Mouse (Mus musculus) forebrain, embryonic 13.5 days (tissue): ENCODE data around the gene Syne4. TPM values are rescaled to one million over a fixed set of nuclear protein-coding genes. Genes with fewer than 3 reads are reported as not detected.
A peak's percentile ranks its signal among the peaks of the same experiment; 100 is the strongest.

ENCODE experiments used
- ATAC-seq: fragments of 200-750 bp; cut with Nextera tagmentation; 2 replicates; pipeline ENCODE4 v1.8.0; 2017
- H3K27ac ChIP-seq: fragments of 300-500 bp; sonication (generic); 2 replicates; pipeline ENCODE4 v1.5.1; 2015; ENCODE audit warnings: inconsistent platforms, mild to moderate bottlenecking, moderate library complexity
- H3K27me3 ChIP-seq: fragments of 300-500 bp; sonication (generic); 2 replicates; pipeline ENCODE4 v1.6.1; 2015; ENCODE audit warnings: mild to moderate bottlenecking, inconsistent platforms
- H3K36me3 ChIP-seq: fragments of 300-500 bp; sonication (generic); 2 replicates; pipeline ENCODE4 v1.6.1; 2015; ENCODE audit warnings: mild to moderate bottlenecking, inconsistent platforms; ENCODE audit not compliant: poor library complexity, severe bottlenecking
- H3K4me1 ChIP-seq: fragments of 300-500 bp; sonication (generic); 2 replicates; pipeline ENCODE4 v1.6.1; 2015; ENCODE audit warnings: inconsistent platforms
- H3K4me2 ChIP-seq: fragments of 300-500 bp; sonication (generic); 2 replicates; pipeline ENCODE4 v1.6.1; 2015; ENCODE audit warnings: inconsistent platforms, mild to moderate bottlenecking, moderate library complexity
- H3K4me3 ChIP-seq: fragments of 300-500 bp; sonication (generic); 2 replicates; pipeline ENCODE4 v1.5.1; 2015; ENCODE audit warnings: mild to moderate bottlenecking, inconsistent platforms
- H3K9ac ChIP-seq: fragments of 300-500 bp; sonication (generic); 2 replicates; pipeline ENCODE4 v1.6.1; 2015; ENCODE audit warnings: mild to moderate bottlenecking, inconsistent platforms
- H3K9me3 ChIP-seq: fragments of 300-500 bp; sonication (generic); replicated peaks from 2 replicates; pipeline ENCODE4 v1.6.1; 2016; ENCODE audit warnings: inconsistent platforms
- WGBS: fragments of 180-500 bp; shearing (Covaris S2); methylation state at CpG from one replicate; pipeline ENCODE4 v1.1.7; 2015; 5-methylcytosine and 5-hydroxymethylcytosine counted together
- polyA plus RNA-seq: library from polyadenylated mRNA; unstranded; fragments of >200 nt; fragmentation: Nextera tagmentation; extraction: Ambion mirVana; gene quantifications from 2 replicates; pipeline ENCODE4 v1.2.1, GENCODE M21; 2015

Syne4 gene
- polyA plus RNA-seq, 1 experiment from 2014 or later, result 9.2 TPM

- 0 out of 2 replicates have a peak, but pooled peaks cover 2% of the 10 kb centered on the region for H3K27me3 ChIP-seq
- peaks cover 15% of the 10 kb centered on the region for H3K4me1 ChIP-seq
- H3K4me3 ChIP-seq, result no peak overlapping the region
- H3K27ac ChIP-seq, result no peak overlapping the region
- no peaks in the 10 kb centered on the region for H3K9me3 ChIP-seq
- 82% methylated on average over 7 of the region's 7 CpGs for WGBS
- H3K36me3 ChIP-seq, result no peaks in the 10 kb centered on the region
- H3K9ac ChIP-seq, result no peak overlapping the region
- ATAC-seq, result no peak
- H3K4me2 ChIP-seq, result no peak overlapping the region
Observed at GRCm38 (mm10) chr7:30282740-30283139, 31.9 kb upstream of the Syne4 start.

- Histone ChIP-seq H3K4me1 (peaks cover 9% of the 10 kb centered on the region; the same call in 1 of the 2 replicates), H3K4me3 (no peak overlapping the region), H3K9me3 (no peaks in the 10 kb centered on the region), H3K36me3 (no peaks in the 10 kb centered on the region), H3K27me3 (0 out of 2 replicates have a peak, but pooled peaks cover 2% of the 10 kb centered on the region), H3K4me2 (no peak overlapping the region), H3K9ac (no peak overlapping the region), H3K27ac (no peak overlapping the region)
- ATAC-seq, result no peak
- WGBS, result 62% methylated on average over 8 of the region's 8 CpGs
Observed at GRCm38 (mm10) chr7:30286701-30287410, 27.8 kb upstream of the Syne4 start.

GRCm38 (mm10) chr7:30288046-30288445 lies 26.6 kb upstream of the Syne4 start:
- Histone ChIP-seq H3K4me2 (no peak overlapping the region), H3K36me3 (0 out of 2 replicates have a peak, but pooled peaks cover 4% of the 10 kb centered on the region), H3K4me3 (no peak overlapping the region), H3K27ac (no peak overlapping the region), H3K9ac (no peak overlapping the region; the same call in 1 of the 2 replicates), H3K27me3 (0 out of 2 replicates have a peak, but pooled peaks cover 2% of the 10 kb centered on the region), H3K4me1 (peaks cover 19% of the 10 kb centered on the region), H3K9me3 (no peaks in the 10 kb centered on the region)
- no peak for ATAC-seq
- 75% methylated on average over 6 of the region's 6 CpGs for WGBS

- H3K9me3 ChIP-seq, result no peaks in the 10 kb centered on the region
- 78% methylated on average over 7 of the region's 7 CpGs for WGBS
- H3K36me3 ChIP-seq, result peaks cover 13% of the 10 kb centered on the region
- H3K4me1 ChIP-seq, result peaks cover 29% of the 10 kb centered on the region
- no peak overlapping the region for H3K9ac ChIP-seq
- no peak for ATAC-seq
- H3K4me3 ChIP-seq, result no peak overlapping the region
- 0 out of 2 replicates have a peak, but pooled peaks cover 2% of the 10 kb centered on the region for H3K27me3 ChIP-seq
- no peak overlapping the region for H3K4me2 ChIP-seq
- no peak overlapping the region for H3K27ac ChIP-seq
Observed at GRCm38 (mm10) chr7:30289071-30289713, 25.4 kb upstream of the Syne4 start.

- 51% methylated on average over 10 of the region's 10 CpGs for WGBS
- Histone ChIP-seq H3K9me3 (no peaks in the 10 kb centered on the region), H3K27me3 (0 out of 2 replicates have a peak, but pooled peaks cover 2% of the 10 kb centered on the region), H3K4me3 (no peak overlapping the region), H3K4me2 (no peak overlapping the region), H3K36me3 (peaks cover 20% of the 10 kb centered on the region), H3K9ac (no peak overlapping the region; the same call in 1 of the 2 replicates), H3K4me1 (peaks cover 35% of the 10 kb centered on the region), H3K27ac (no peak overlapping the region)
- no peak for ATAC-seq
Observed at GRCm38 (mm10) chr7:30289714-30290399, 24.8 kb upstream of the Syne4 start.

- WGBS, result 6% methylated on average over 35 of the region's 35 CpGs
- Histone ChIP-seq H3K36me3 (peaks cover 36% of the 10 kb centered on the region), H3K9me3 (no peaks in the 10 kb centered on the region), H3K9ac (peak within 1 kb of the TSS; percentile 97), H3K4me3 (peak within 1 kb of the TSS; percentile 94), H3K27ac (peak within 1 kb of the TSS; percentile 85), H3K4me2 (peak within 1 kb of the TSS; percentile 95), H3K27me3 (no peaks in the 10 kb centered on the region), H3K4me1 (peaks cover 38% of the 10 kb centered on the region)
- ATAC-seq, result peak; percentile 90
Observed at GRCm38 (mm10) chr7:30291215-30292131, 23.1 kb upstream of the Syne4 start, which contains the start of gene Clip3. Gene Clip3, plus strand, starts transcription at chr7:30291728.

- H3K27me3 ChIP-seq, result no peaks in the 10 kb centered on the region
- H3K4me3 ChIP-seq, result no peak overlapping the region
- H3K9me3 ChIP-seq, result no peaks in the 10 kb centered on the region
- no peak overlapping the region; the same call in 1 of the 2 replicates for H3K9ac ChIP-seq
- no peak for ATAC-seq
- 73% methylated on average over 13 of the region's 13 CpGs for WGBS
- H3K4me2 ChIP-seq, result peak overlapping the region; percentile 32
- peaks cover 38% of the 10 kb centered on the region for H3K4me1 ChIP-seq
- H3K27ac ChIP-seq, result 0 out of 2 replicates have a peak overlapping the region, but pooled peaks have one; percentile 27
- peaks cover 59% of the 10 kb centered on the region for H3K36me3 ChIP-seq
Observed at GRCm38 (mm10) chr7:30293795-30294194, 20.8 kb upstream of the Syne4 start.

GRCm38 (mm10) chr7:30294296-30294695 lies 20.3 kb upstream of the Syne4 start:
- no peak overlapping the region for H3K4me3 ChIP-seq
- 93% methylated on average over 5 of the region's 5 CpGs for WGBS

GRCm38 (mm10) chr7:30295103-30295502 lies 19.5 kb upstream of the Syne4 start:
- no peak overlapping the region for H3K4me2 ChIP-seq
- ATAC-seq, result no peak
- no peaks in the 10 kb centered on the region for H3K9me3 ChIP-seq
- H3K27ac ChIP-seq, result no peak overlapping the region
- H3K27me3 ChIP-seq, result no peaks in the 10 kb centered on the region
- H3K4me3 ChIP-seq, result no peak overlapping the region
- no peak overlapping the region for H3K9ac ChIP-seq
- peaks cover 38% of the 10 kb centered on the region for H3K4me1 ChIP-seq
- 76% methylated on average over 10 of the region's 10 CpGs for WGBS
- H3K36me3 ChIP-seq, result peaks cover 73% of the 10 kb centered on the region

More at GRCm38 (mm10) chr7:30294296-30294695, 20.3 kb upstream of the Syne4 start:
- Histone ChIP-seq H3K27me3 (no peaks in the 10 kb centered on the region), H3K36me3 (peaks cover 64% of the 10 kb centered on the region), H3K4me2 (peak overlapping the region; percentile 32; the same call in 1 of the 2 replicates), H3K9ac (no peak overlapping the region; the same call in 1 of the 2 replicates), H3K4me1 (peaks cover 38% of the 10 kb centered on the region), H3K27ac (no peak overlapping the region), H3K9me3 (no peaks in the 10 kb centered on the region)
- ATAC-seq, result no peak

- no peaks in the 10 kb centered on the region for H3K9me3 ChIP-seq
- ATAC-seq, result no peak
- H3K9ac ChIP-seq, result no peak overlapping the region
- H3K36me3 ChIP-seq, result peaks cover 87% of the 10 kb centered on the region
- peaks cover 29% of the 10 kb centered on the region for H3K4me1 ChIP-seq
- no peak overlapping the region for H3K4me2 ChIP-seq
- no peak overlapping the region for H3K27ac ChIP-seq
- H3K27me3 ChIP-seq, result no peaks in the 10 kb centered on the region
- WGBS, result 96% methylated on average over 15 of the region's 15 CpGs
- no peak overlapping the region for H3K4me3 ChIP-seq
Observed at GRCm38 (mm10) chr7:30296816-30297215, 17.8 kb upstream of the Syne4 start.

- Histone ChIP-seq H3K4me2 (no peak overlapping the region), H3K9ac (no peak overlapping the region), H3K27me3 (no peaks in the 10 kb centered on the region), H3K27ac (no peak overlapping the region), H3K9me3 (no peaks in the 10 kb centered on the region), H3K36me3 (peaks cover 92% of the 10 kb centered on the region), H3K4me1 (peaks cover 27% of the 10 kb centered on the region), H3K4me3 (no peak overlapping the region)
- ATAC-seq, result no peak
- WGBS, result 85% methylated on average over 16 of the region's 16 CpGs
Observed at GRCm38 (mm10) chr7:30297266-30297665, 17.3 kb upstream of the Syne4 start.
